Mouse (Mus musculus): Measurements from ENCODE around the gene Ccl22. TPM values are rescaled to one million over a fixed set of nuclear protein-coding genes. Genes with fewer than 3 reads are reported as not detected.

Gene Ccl22
- polyA plus RNA-seq, 1 experiment from 2014 or later = not detected

- H3K36me3 ChIP-seq = no peaks in the 10 kb centered on the region
- H3K9me3 ChIP-seq = no peaks in the 10 kb centered on the region
- H3K4me1 ChIP-seq (replicated peaks) = no peaks in the 10 kb centered on the region
- H3K27ac ChIP-seq = no peak overlapping the region
- H3K4me2 ChIP-seq = no peak overlapping the region
- no peak for ATAC-seq (ENCODE audit: insufficient number of reproducible peaks, insufficient read depth, low FRiP score, low TSS enrichment, low read depth)
- 87% methylated on average over 4 of the region's 4 CpGs for WGBS
- H3K9ac ChIP-seq (replicated peaks) = no peak overlapping the region
- no peaks in the 10 kb centered on the region; the same call in 1 of the 2 replicates for H3K27me3 ChIP-seq
- no peak overlapping the region for H3K4me3 ChIP-seq (replicated peaks)
Measured at GRCm38 (mm10) chr8:94794368-94794767, 49.0 kb downstream of the Ccl22 start.

GRCm38 (mm10) chr8:94794782-94795181, 49.4 kb downstream of the Ccl22 start:
- H3K27ac ChIP-seq = no peak overlapping the region
- H3K9me3 ChIP-seq = no peaks in the 10 kb centered on the region
- ATAC-seq (ENCODE audit: insufficient number of reproducible peaks, insufficient read depth, low FRiP score, low TSS enrichment, low read depth) = no peak
- H3K4me1 ChIP-seq (replicated peaks) = no peaks in the 10 kb centered on the region
- H3K9ac ChIP-seq (replicated peaks) = no peak overlapping the region
- WGBS = 93% methylated on average over 2 of the region's 2 CpGs
- H3K4me2 ChIP-seq = no peak overlapping the region
- H3K36me3 ChIP-seq = no peaks in the 10 kb centered on the region
- H3K27me3 ChIP-seq = no peaks in the 10 kb centered on the region; the same call in 1 of the 2 replicates
- no peak overlapping the region for H3K4me3 ChIP-seq (replicated peaks)

GRCm38 (mm10) chr8:94800278-94800968, 55.0 kb downstream of the Ccl22 start:
- H3K9me3 ChIP-seq = no peaks in the 10 kb centered on the region
- no peak overlapping the region for H3K27ac ChIP-seq
- no peak overlapping the region for H3K4me2 ChIP-seq
- no peaks in the 10 kb centered on the region for H3K36me3 ChIP-seq
- WGBS = 61% methylated on average over 7 of the region's 7 CpGs
- H3K27me3 ChIP-seq = no peaks in the 10 kb centered on the region
- 0 out of 2 replicates have a peak, but pooled peaks cover 3% of the 10 kb centered on the region for H3K4me1 ChIP-seq (replicated peaks)
- ATAC-seq (ENCODE audit: insufficient number of reproducible peaks, insufficient read depth, low FRiP score, low TSS enrichment, low read depth) = no peak
- H3K4me3 ChIP-seq (replicated peaks) = no peak overlapping the region
- H3K9ac ChIP-seq (replicated peaks) = no peak overlapping the region

Other genes starting within 250 kb of the Ccl22 start
- 6.9 and 7.0 TPM in 2 replicates for gene Cpne2, start 212.6 kb upstream of the Ccl22 start, polyA plus RNA-seq (2016; fragmentation: Nextera tagmentation; extraction: Ambion mirVana)
- gene Rspry1, start 143.7 kb upstream of the Ccl22 start, polyA plus RNA-seq (2016; fragmentation: Nextera tagmentation; extraction: Ambion mirVana) = 48.2 and 52.3 TPM in 2 replicates
- 74.6 and 83.0 TPM in 2 replicates for gene Fam192a, start 143.6 kb upstream of the Ccl22 start, polyA plus RNA-seq (2016; fragmentation: Nextera tagmentation; extraction: Ambion mirVana)
- 172 and 173 TPM in 2 replicates for gene Arl2bp, start 79.0 kb upstream of the Ccl22 start, polyA plus RNA-seq (2016; fragmentation: Nextera tagmentation; extraction: Ambion mirVana)
- 0.40 and 0.42 TPM in 2 replicates for gene Pllp, start 49.3 kb upstream of the Ccl22 start, polyA plus RNA-seq (2016; fragmentation: Nextera tagmentation; extraction: Ambion mirVana)
- gene Cx3cl1, start 26.4 kb downstream of the Ccl22 start, polyA plus RNA-seq (2016; fragmentation: Nextera tagmentation; extraction: Ambion mirVana) = 5.3 and 7.5 TPM in 2 replicates
- not detected in 2 replicates for gene Ccl17, start 64.9 kb downstream of the Ccl22 start, polyA plus RNA-seq (2016; fragmentation: Nextera tagmentation; extraction: Ambion mirVana)
- gene Coq9, start 92.7 kb downstream of the Ccl22 start, polyA plus RNA-seq (2016; fragmentation: Nextera tagmentation; extraction: Ambion mirVana) = 61.8 and 64.4 TPM in 2 replicates
- 145 and 156 TPM in 2 replicates for gene Ciapin1, start 92.8 kb downstream of the Ccl22 start, polyA plus RNA-seq (2016; fragmentation: Nextera tagmentation; extraction: Ambion mirVana)
- 161 and 173 TPM in 2 replicates for gene Polr2c, start 111.9 kb downstream of the Ccl22 start, polyA plus RNA-seq (2016; fragmentation: Nextera tagmentation; extraction: Ambion mirVana)
- 18.9 and 20.0 TPM in 2 replicates for gene Dok4, start 130.7 kb downstream of the Ccl22 start, polyA plus RNA-seq (2016; fragmentation: Nextera tagmentation; extraction: Ambion mirVana)
- gene Ccdc102a, start 172.5 kb downstream of the Ccl22 start, polyA plus RNA-seq (2016; fragmentation: Nextera tagmentation; extraction: Ambion mirVana) = 48.5 and 52.6 TPM in 2 replicates
- 0.23 TPM in 1 of 2 replicates, not detected in the other for gene Adgrg5, start 178.1 kb downstream of the Ccl22 start, polyA plus RNA-seq (2016; fragmentation: Nextera tagmentation; extraction: Ambion mirVana)
- 7.0 and 7.1 TPM in 2 replicates for gene Adgrg1, start 229.2 kb downstream of the Ccl22 start, polyA plus RNA-seq (2016; fragmentation: Nextera tagmentation; extraction: Ambion mirVana)

All from limb, embryonic 12.5 days (tissue).